Mouse (Mus musculus) CD4-positive helper T cell, adult 2 months (primary cell): ENCODE measurements around the gene Slc41a1.

Experiments
- DNase-seq: peaks from one replicate; pipeline ENCODE4 v3.0.0-alpha.2; 2012; ENCODE audit warnings: low read depth, missing footprints, low spot score

Gene Slc41a1

GRCm38 (mm10) chr1:131886641-131887040, 59.3 kb downstream of the Slc41a1 start:
- no peak for DNase-seq

- no peak for DNase-seq
Measured at GRCm38 (mm10) chr1:131890043-131890658, 62.9 kb downstream of the Slc41a1 start.

GRCm38 (mm10) chr1:131891436-131891835, 64.1 kb downstream of the Slc41a1 start:
- no peak for DNase-seq
